Mouse (Mus musculus) kidney, embryonic 16.5 days (tissue): Measurements from ENCODE around the gene Rhox8. TPM values are rescaled to one million over a fixed set of nuclear protein-coding genes. Genes with fewer than 3 reads are reported as not detected.
"Not testable (repeated sequence)": the region's sequence is repeated elsewhere in the genome, so short reads cannot be mapped to it uniquely, and the experiment has no call there.

Experiments
- ATAC-seq: fragments of 200-750 bp; cut with Nextera tagmentation; 2 replicates; pipeline ENCODE4 v1.8.0; 2017; ENCODE audit warnings: moderate TSS enrichment; ENCODE audit not compliant: low FRiP score, low TSS enrichment
- H3K27ac ChIP-seq: fragments of 300-500 bp; sonication (generic); 2 replicates; pipeline ENCODE4 v1.5.1; 2014; ENCODE audit warnings: low read length
- H3K27me3 ChIP-seq: fragments of 300-500 bp; sonication (generic); 2 replicates; pipeline ENCODE4 v1.6.1; 2014; ENCODE audit warnings: low read length, control low read depth, mixed read lengths; ENCODE audit not compliant: insufficient read depth
- H3K36me3 ChIP-seq: fragments of 300-500 bp; sonication (generic); 2 replicates; pipeline ENCODE4 v1.6.1; 2014; ENCODE audit warnings: low read length, control low read depth, mixed read lengths; ENCODE audit not compliant: insufficient read depth
- H3K4me1 ChIP-seq: fragments of 300-500 bp; sonication (generic); 2 replicates; pipeline ENCODE4 v1.6.1; 2014; ENCODE audit warnings: low read length, control low read depth, mixed read lengths; ENCODE audit not compliant: insufficient read depth
- H3K4me2 ChIP-seq: fragments of 300-500 bp; sonication (generic); replicated peaks from 2 replicates; pipeline ENCODE4 v1.6.1; 2014; ENCODE audit warnings: low read depth, low read length
- H3K4me3 ChIP-seq: fragments of 300-500 bp; sonication (generic); 2 replicates; pipeline ENCODE4 v1.5.1; 2014; ENCODE audit warnings: mild to moderate bottlenecking, low read length
- H3K9ac ChIP-seq: fragments of 300-500 bp; sonication (generic); replicated peaks from 2 replicates; pipeline ENCODE4 v1.6.1; 2014; ENCODE audit warnings: low read length
- H3K9me3 ChIP-seq: fragments of 300-500 bp; sonication (generic); 2 replicates; pipeline ENCODE4 v1.6.1; 2016; ENCODE audit warnings: low read length, control low read depth
- WGBS: fragments of 180-500 bp; shearing (Covaris S2); extraction: QIAGEN DNeasy Blood & Tissue Kit; methylation state at CpG from one replicate; pipeline ENCODE4 v1.1.7; 2014; 5-methylcytosine and 5-hydroxymethylcytosine counted together
- polyA plus RNA-seq: library from polyadenylated mRNA; unstranded; fragments of >200 nt; fragmentation: Nextera tagmentation; extraction: Ambion mirVana; gene quantifications from 2 replicates; pipeline ENCODE4 v1.2.1, GENCODE M21; 2015

Rhox8 gene
- not detected in 2 replicates for polyA plus RNA-seq

DNA sequence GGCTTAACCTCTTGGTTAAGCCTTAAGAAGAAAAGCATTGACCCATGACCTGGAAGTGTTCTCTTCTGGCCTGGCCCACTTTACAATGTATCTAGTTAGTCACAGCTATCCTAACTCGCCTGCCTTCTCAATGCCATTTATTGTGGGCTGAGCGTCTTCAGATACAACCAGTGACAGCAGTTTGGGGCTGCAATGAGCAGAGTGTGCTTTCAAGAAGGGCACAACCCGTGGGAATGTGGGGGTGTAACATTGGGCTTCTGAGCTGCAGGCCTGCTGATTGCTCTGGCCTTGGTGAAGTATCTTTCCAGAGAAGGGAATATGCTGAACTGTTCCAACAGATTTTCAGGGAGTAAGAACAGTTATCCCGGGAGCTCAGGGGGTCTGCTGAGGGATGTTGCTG is at the start of gene Rhox8:
Gene Rhox8 (minus strand): TSS at position 101 of the 400 bp plus-strand sequence.
- Histone ChIP-seq H3K27me3 (no peaks in the 10 kb centered on the region), H3K9me3 (no peaks in the 10 kb centered on the region), H3K4me2 (no peak within 1 kb of the TSS), H3K9ac (no peak within 1 kb of the TSS), H3K4me1 (no peaks in the 10 kb centered on the region), H3K36me3 (no peaks in the 10 kb centered on the region), H3K4me3 (no peak within 1 kb of the TSS), H3K27ac (no peak within 1 kb of the TSS)
- WGBS: 71% methylated on average over 4 of the region's 4 CpGs
- no peak for ATAC-seq

GRCm38 (mm10) chrX:37916311-37916710 is 37.6 kb upstream of the Rhox8 start:
- Histone ChIP-seq H3K4me2 (no peak overlapping the region), H3K9me3 (no peaks in the 10 kb centered on the region), H3K9ac (no peak overlapping the region), H3K27ac (no peak overlapping the region), H3K4me1 (no peaks in the 10 kb centered on the region), H3K27me3 (no peaks in the 10 kb centered on the region), H3K36me3 (no peaks in the 10 kb centered on the region), H3K4me3 (no peak overlapping the region)
- 68% methylated on average over 4 of the region's 4 CpGs for WGBS
- no peak for ATAC-seq

DNA sequence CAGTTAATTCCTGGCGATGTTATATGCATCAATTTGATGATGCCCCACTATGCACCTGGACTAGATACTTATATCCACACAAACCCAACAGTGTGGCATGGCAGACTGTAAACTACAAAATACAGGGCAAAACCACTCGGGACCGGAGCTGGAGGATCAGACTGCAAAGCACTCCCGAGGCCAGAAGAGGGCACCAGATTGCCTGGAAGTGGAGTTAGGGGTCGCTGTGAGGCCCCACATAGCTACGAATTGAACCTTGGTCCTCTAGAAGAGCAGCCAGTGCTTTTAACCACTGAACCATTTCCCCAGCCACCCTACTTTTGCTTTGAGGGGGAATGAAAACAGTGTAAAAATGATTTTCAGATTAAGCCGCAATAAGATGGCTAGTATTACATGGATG is 29.8 kb upstream of the Rhox8 start:
- Histone ChIP-seq H3K4me1 (no peaks in the 10 kb centered on the region), H3K27ac (no peak overlapping the region), H3K9me3 (no peaks in the 10 kb centered on the region), H3K27me3 (no peaks in the 10 kb centered on the region), H3K4me2 (no peak overlapping the region), H3K4me3 (no peak overlapping the region), H3K9ac (no peak overlapping the region), H3K36me3 (no peaks in the 10 kb centered on the region)
- ATAC-seq: no peak
- WGBS: 54% methylated on average over 7 of the region's 7 CpGs

DNA sequence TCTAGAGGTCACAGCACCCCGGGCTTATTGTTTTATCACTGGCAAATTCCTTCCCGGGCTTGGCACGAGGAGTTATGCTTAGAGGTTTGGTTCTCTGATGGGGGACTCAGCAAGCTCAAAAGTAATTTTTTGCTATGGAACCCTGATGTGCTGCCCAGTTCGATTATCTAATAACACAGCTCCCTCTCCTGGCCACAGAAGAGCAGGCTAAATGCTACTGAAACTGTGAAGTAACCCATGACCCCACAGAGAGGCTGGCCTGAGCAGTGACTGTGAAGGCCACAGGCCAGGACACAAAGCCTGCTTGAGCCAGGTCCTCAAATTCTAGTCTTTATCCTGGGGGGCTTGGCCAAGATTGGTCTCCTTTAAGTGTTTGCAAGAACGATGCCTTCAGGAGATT is 25.0 kb upstream of the Rhox8 start:
- no peaks in the 10 kb centered on the region for H3K9me3 ChIP-seq
- no peak for ATAC-seq
- no peaks in the 10 kb centered on the region for H3K27me3 ChIP-seq
- no peak overlapping the region for H3K4me3 ChIP-seq
- H3K36me3 ChIP-seq: no peaks in the 10 kb centered on the region
- H3K4me1 ChIP-seq: no peaks in the 10 kb centered on the region
- no peak overlapping the region for H3K9ac ChIP-seq
- no peak overlapping the region for H3K27ac ChIP-seq
- H3K4me2 ChIP-seq: no peak overlapping the region
- WGBS: 72% methylated on average over 5 of the region's 5 CpGs

- not testable (repeated sequence) for H3K9ac ChIP-seq, H3K4me2 ChIP-seq, H3K27ac ChIP-seq, H3K36me3 ChIP-seq, H3K9me3 ChIP-seq, H3K4me1 ChIP-seq, H3K27me3 ChIP-seq, ATAC-seq, H3K4me3 ChIP-seq
- WGBS: 96% methylated on average over 9 of the region's 18 CpGs
These were observed 22.9 kb upstream of the Rhox8 start, which contains the start of gene Rhox9 for GRCm38 (mm10) chrX:37901670-37902069. TSS of gene Rhox9 (minus strand) at chrX:37901770.

GRCm38 (mm10) chrX:37897132-37897531 is 18.4 kb upstream of the Rhox8 start, which contains the start of gene Rhox7b:
TSS of gene Rhox7b (minus strand) at chrX:37897232.
- H3K36me3 ChIP-seq, H3K27me3 ChIP-seq, H3K9me3 ChIP-seq, ATAC-seq, H3K4me1 ChIP-seq, H3K9ac ChIP-seq, H3K27ac ChIP-seq, H3K4me2 ChIP-seq, H3K4me3 ChIP-seq: not testable (repeated sequence)
- 81% methylated on average over 9 of the region's 9 CpGs for WGBS

DNA sequence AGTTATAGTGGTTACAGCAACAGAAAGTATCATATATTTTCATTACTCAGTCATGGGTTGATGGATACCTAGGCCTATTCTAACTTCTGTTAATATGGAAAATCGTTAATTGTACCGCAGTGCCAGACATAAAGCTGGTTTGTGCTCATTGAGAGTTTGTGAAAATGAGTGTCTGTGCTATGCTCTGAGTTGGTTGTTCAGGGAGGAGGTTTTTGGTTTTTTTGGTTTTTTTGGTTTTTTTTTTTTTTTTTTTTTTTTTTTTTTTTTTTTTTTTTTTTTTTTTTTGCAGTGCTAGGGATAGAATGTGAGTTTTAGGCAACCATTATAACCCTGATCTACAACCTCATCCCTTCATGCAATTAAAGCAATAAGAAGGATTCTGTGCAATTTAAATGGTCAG is 7.1 kb downstream of the Rhox8 start:
- Histone ChIP-seq H3K27ac (no peak overlapping the region), H3K4me2 (no peak overlapping the region), H3K4me3 (no peak overlapping the region), H3K36me3 (no peaks in the 10 kb centered on the region), H3K4me1 (no peaks in the 10 kb centered on the region), H3K9me3 (no peaks in the 10 kb centered on the region), H3K27me3 (no peaks in the 10 kb centered on the region), H3K9ac (no peak overlapping the region)
- WGBS: 100% methylated on average over 2 of the region's 2 CpGs
- ATAC-seq: no peak

DNA sequence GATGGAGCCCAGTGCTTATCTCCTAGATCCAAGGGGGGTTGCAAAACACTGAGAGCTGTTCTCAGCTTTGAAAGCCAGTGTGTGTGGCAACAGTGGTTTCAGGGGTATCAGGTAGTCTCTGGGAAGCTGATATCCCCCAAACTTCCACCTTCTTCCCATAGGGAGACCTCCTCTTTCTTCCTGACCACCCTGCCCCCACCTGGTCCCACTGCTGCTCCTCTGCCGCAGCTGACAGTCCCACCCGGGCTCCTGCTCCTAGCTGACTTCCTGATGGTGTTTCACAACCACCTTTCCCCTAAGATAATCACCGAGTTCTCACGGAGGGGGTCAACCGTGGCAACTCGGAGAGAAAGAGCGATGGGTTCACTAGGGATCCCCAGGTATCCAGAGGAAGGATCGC is 47.4 kb downstream of the Rhox8 start, which contains the start of gene Rhox7a:
Gene Rhox7a (plus strand): TSS at position 301 of the 400 bp plus-strand sequence.
- not testable (repeated sequence) for H3K9ac ChIP-seq, H3K4me1 ChIP-seq, H3K27me3 ChIP-seq, H3K36me3 ChIP-seq, H3K4me2 ChIP-seq, H3K9me3 ChIP-seq, H3K27ac ChIP-seq, ATAC-seq, H3K4me3 ChIP-seq
- WGBS: 73% methylated on average over 8 of the region's 8 CpGs

- H3K27ac ChIP-seq, H3K4me3 ChIP-seq, H3K27me3 ChIP-seq, H3K9me3 ChIP-seq, H3K9ac ChIP-seq, H3K4me2 ChIP-seq, H3K4me1 ChIP-seq, H3K36me3 ChIP-seq, ATAC-seq: not testable (repeated sequence)
- WGBS: 91% methylated on average over 4 of the region's 12 CpGs
These were observed 52.1 kb downstream of the Rhox8 start, which contains the start of gene Rhox6 for GRCm38 (mm10) chrX:37826610-37827009. TSS of gene Rhox6 (plus strand) at chrX:37826910.
